Mouse (Mus musculus): Measurements from ENCODE around the gene Pfkl. TPM values are rescaled to one million over a fixed set of nuclear protein-coding genes. Genes with fewer than 3 reads are reported as not detected.

Pfkl gene
- polyA plus RNA-seq, 1 experiment from 2014 or later: 87.0 TPM

Other genes with a start within 250 kb of the Pfkl start
- gene Gm3238, start 238.8 kb downstream of the Pfkl start, polyA plus RNA-seq (2014; fragmentation: Nextera tagmentation; extraction: Ambion mirVana): not detected in 2 replicates
- not detected in 2 replicates for gene Gm7138, start 233.1 kb downstream of the Pfkl start, polyA plus RNA-seq (2014; fragmentation: Nextera tagmentation; extraction: Ambion mirVana)
- not detected in 2 replicates for gene Gm3250, start 227.5 kb downstream of the Pfkl start, polyA plus RNA-seq (2014; fragmentation: Nextera tagmentation; extraction: Ambion mirVana)
- not detected in 2 replicates for gene Gm7137, start 221.9 kb downstream of the Pfkl start, polyA plus RNA-seq (2014; fragmentation: Nextera tagmentation; extraction: Ambion mirVana)
- not detected in 2 replicates for gene Gm9639, start 215.0 kb downstream of the Pfkl start, polyA plus RNA-seq (2014; fragmentation: Nextera tagmentation; extraction: Ambion mirVana)
- gene Gm19668, start 210.9 kb downstream of the Pfkl start, polyA plus RNA-seq (2014; fragmentation: Nextera tagmentation; extraction: Ambion mirVana): not detected in 2 replicates
- gene Gm9507, start 198.2 kb downstream of the Pfkl start, polyA plus RNA-seq (2014; fragmentation: Nextera tagmentation; extraction: Ambion mirVana): not detected in 2 replicates
- not detected in 2 replicates for gene Gm2696, start 195.4 kb downstream of the Pfkl start, polyA plus RNA-seq (2014; fragmentation: Nextera tagmentation; extraction: Ambion mirVana)
- not detected in 2 replicates for gene Krtap10-4, start 183.0 kb downstream of the Pfkl start, polyA plus RNA-seq (2014; fragmentation: Nextera tagmentation; extraction: Ambion mirVana)
- not detected in 2 replicates for gene Krtap10-10, start 174.1 kb downstream of the Pfkl start, polyA plus RNA-seq (2014; fragmentation: Nextera tagmentation; extraction: Ambion mirVana)
- not detected in 2 replicates for gene Gm36176, start 163.3 kb downstream of the Pfkl start, polyA plus RNA-seq (2014; fragmentation: Nextera tagmentation; extraction: Ambion mirVana)
- 0.33 TPM in 1 of 2 replicates, not detected in the other for gene Gm10318, start 157.2 kb downstream of the Pfkl start, polyA plus RNA-seq (2014; fragmentation: Nextera tagmentation; extraction: Ambion mirVana)
- 0.28 TPM in 1 of 2 replicates, not detected in the other for gene Gm3285, start 148.1 kb downstream of the Pfkl start, polyA plus RNA-seq (2014; fragmentation: Nextera tagmentation; extraction: Ambion mirVana)
- gene Lrrc3, start 107.5 kb downstream of the Pfkl start, polyA plus RNA-seq (2014; fragmentation: Nextera tagmentation; extraction: Ambion mirVana): 3.7 and 4.2 TPM in 2 replicates
- 0.41 and 1.4 TPM in 2 replicates for gene Trpm2, start 39.5 kb downstream of the Pfkl start, polyA plus RNA-seq (2014; fragmentation: Nextera tagmentation; extraction: Ambion mirVana)
- gene 1810043G02Rik, start 31.6 kb downstream of the Pfkl start, polyA plus RNA-seq (2014; fragmentation: Nextera tagmentation; extraction: Ambion mirVana): 27.5 and 29.1 TPM in 2 replicates
- 0.25 TPM in 1 of 2 replicates, not detected in the other for gene Dnmt3l, start 31.9 kb upstream of the Pfkl start, polyA plus RNA-seq (2014; fragmentation: Nextera tagmentation; extraction: Ambion mirVana)
- gene Aire, start 33.5 kb upstream of the Pfkl start, polyA plus RNA-seq (2014; fragmentation: Nextera tagmentation; extraction: Ambion mirVana): 0.24 TPM in 1 of 2 replicates, not detected in the other
- 4.9 and 5.5 TPM in 2 replicates for gene Icosl, start 59.2 kb upstream of the Pfkl start, polyA plus RNA-seq (2014; fragmentation: Nextera tagmentation; extraction: Ambion mirVana)
- 27.2 and 30.5 TPM in 2 replicates for gene D10Jhu81e, start 159.7 kb upstream of the Pfkl start, polyA plus RNA-seq (2014; fragmentation: Nextera tagmentation; extraction: Ambion mirVana)
- 16.0 and 17.2 TPM in 2 replicates for gene Pwp2, start 175.1 kb upstream of the Pfkl start, polyA plus RNA-seq (2014; fragmentation: Nextera tagmentation; extraction: Ambion mirVana)
- 16.4 and 17.4 TPM in 2 replicates for gene Trappc10, start 234.6 kb upstream of the Pfkl start, polyA plus RNA-seq (2014; fragmentation: Nextera tagmentation; extraction: Ambion mirVana)

Data from embryonic facial prominence, embryonic 14.5 days (tissue).